Mouse (Mus musculus): ENCODE results near the gene Morc1.

Gene Morc1

GRCm38 (mm10) chr16:48627296-48627695 is 196.3 kb downstream of the Morc1 start:
- DNase-seq (ENCODE audit: low spot score): no peak

GRCm38 (mm10) chr16:48629710-48630109 is 198.7 kb downstream of the Morc1 start:
- DNase-seq (ENCODE audit: low spot score): no peak

DNA sequence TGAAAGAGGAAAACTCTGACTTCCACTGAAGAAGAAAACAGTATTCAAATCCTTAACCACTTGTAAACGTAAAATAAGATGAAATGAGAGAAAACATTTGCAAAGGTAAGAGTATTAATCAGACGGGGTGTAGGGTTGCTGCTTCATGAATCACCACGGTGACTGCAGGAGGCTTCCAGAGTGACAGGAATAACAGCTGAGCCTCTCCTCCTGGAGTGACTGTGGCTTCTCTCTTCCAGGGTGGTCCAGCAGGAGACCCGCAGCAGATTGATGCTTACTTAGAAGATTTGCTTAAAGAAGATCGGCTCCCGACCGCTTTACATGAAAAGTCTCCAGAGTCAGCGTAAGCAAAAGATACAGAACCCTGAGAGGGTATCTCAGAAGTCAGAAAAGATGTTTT is 199.4 kb downstream of the Morc1 start:
- DNase-seq (ENCODE audit: low spot score): no peak

DNA sequence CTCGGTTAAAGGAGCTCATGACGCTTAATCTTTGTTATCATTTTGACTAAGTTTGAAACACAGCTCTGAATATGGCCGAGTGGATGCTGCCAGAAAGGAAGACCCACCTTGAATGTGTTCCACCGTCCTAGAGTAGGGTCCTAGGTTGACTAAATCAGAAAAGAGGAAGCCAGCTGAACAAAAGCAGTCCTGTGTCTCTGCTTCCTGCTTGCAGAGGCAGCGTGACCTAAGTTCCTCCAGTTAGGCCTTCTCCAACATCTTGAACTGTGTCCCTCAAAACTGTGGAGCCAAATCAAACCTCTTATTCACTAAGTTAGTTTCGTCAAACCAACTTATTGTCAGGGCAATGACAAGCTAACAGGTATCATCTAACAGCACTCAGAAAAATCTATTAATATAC is 201.3 kb downstream of the Morc1 start:
- no peak for DNase-seq (ENCODE audit: low spot score)

GRCm38 (mm10) chr16:48646246-48646645 is 215.2 kb downstream of the Morc1 start:
- no peak for DNase-seq (ENCODE audit: low spot score)

GRCm38 (mm10) chr16:48671696-48672095 is 240.7 kb downstream of the Morc1 start:
- DNase-seq (ENCODE audit: low spot score): no peak

- no peak for DNase-seq (ENCODE audit: low spot score)
Measured at GRCm38 (mm10) chr16:48672664-48673063, 241.6 kb downstream of the Morc1 start.

DNA sequence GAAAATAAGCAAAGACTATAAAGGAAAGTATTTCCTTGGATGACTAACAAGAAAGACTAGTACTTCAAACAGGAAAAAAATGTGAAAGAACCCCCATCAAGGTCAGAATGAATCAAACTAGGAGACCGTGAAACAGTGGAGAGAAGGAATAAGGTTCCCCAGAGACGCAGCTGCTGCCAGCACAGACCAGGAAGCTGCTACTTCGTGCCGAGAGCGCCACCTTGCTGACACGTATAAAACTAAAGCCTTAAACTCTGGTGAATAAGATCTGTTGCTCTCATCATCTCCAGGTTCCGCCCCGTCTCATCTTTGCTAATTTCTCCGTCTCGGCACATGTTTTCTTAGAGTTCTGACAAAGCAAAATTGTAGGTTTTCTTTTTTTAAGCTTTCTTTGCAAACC is 244.6 kb downstream of the Morc1 start:
- peak; percentile 77 for DNase-seq (ENCODE audit: low spot score)

DNA sequence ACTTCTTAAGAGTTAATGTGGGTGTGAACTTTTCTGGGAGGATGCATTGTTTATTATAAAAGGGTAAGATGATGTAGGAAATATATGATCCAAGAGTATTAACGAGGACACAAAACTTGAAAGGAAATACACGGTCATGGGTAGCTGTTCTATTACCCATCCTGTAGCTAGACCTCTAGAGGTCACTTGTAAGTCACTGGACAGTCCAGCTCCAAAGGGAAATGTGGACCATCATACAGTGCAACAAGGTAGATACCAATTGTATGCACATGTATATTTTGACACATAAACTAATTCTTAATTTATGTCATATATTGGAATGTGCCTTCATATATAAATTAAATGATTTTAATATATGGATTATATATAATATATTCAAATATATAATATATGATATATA is 245.2 kb downstream of the Morc1 start:
- DNase-seq (ENCODE audit: low spot score): no peak

GRCm38 (mm10) chr16:48677381-48677780 is 246.3 kb downstream of the Morc1 start:
- no peak for DNase-seq (ENCODE audit: low spot score)

GRCm38 (mm10) chr16:48678029-48678428 is 247.0 kb downstream of the Morc1 start:
- no peak for DNase-seq (ENCODE audit: low spot score)

Measured in urinary bladder, postnatal 14 days (tissue).